Mouse (Mus musculus): ENCODE measurements around the gene Tango6. TPM values are rescaled to one million over a fixed set of nuclear protein-coding genes. Genes with fewer than 3 reads are reported as not detected.

Tango6 gene
- total RNA-seq (2021), result 1 to 10 TPM; 6.5 to 6.9 TPM
- long read RNA-seq, experiment 1, full-length matches to known transcripts, result 5 of 12 reads
- long read RNA-seq, experiment 1, partial matches to known transcripts, result 6 of 12 reads
- long read RNA-seq, experiment 1, other reads (novel, unspliced or antisense), result 1 of 12 reads
- long read RNA-seq, experiment 2, full-length matches to known transcripts, result 4 of 5 reads
- long read RNA-seq, experiment 2, partial matches to known transcripts, result 0 of 5 reads
- long read RNA-seq, experiment 2, other reads (novel, unspliced or antisense), result 1 of 5 reads

DNA sequence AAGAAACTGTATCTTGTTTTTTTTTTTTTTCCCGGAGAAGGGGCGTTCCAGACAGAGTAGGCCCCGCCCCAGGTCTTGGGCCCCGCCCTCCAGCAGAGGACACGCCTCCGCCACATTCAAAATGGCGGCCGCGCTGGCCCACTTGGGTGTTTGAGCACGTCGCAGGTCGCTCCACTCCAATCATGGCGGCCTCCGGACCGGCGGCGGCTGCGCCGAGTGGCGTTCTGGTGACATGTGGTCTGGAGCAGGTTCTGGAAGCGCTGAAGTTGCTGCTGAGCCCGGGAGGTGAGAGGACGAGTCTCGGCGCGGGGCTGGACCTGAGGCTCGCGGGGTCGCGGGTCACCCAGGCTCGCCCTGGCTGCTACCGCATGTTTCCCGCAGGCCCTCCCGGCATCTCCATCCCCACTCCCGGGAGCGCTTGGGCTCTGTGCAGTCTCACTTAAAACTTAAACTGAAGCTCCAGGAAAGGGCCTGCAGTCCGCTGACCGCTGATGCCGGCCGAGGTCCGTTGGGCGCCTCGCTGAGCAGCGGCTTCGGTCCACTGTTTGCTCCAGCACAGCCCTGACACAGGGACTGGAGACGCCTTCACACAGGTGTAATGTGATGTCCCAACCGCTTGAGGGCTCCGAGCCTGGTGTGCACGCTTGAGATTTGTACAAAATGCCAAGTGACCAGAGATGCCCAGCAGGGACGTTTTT lies at the start of gene Tango6:
Tango6 (plus strand) TSS at position 98 of the 698 bp plus-strand sequence.
- intact Hi-C loops (cut with DNase I), result no loop called here
- TF ChIP-seq CTCF (IDR thresholded peaks at IDR 0.05), result peak; percentile 79

DNA sequence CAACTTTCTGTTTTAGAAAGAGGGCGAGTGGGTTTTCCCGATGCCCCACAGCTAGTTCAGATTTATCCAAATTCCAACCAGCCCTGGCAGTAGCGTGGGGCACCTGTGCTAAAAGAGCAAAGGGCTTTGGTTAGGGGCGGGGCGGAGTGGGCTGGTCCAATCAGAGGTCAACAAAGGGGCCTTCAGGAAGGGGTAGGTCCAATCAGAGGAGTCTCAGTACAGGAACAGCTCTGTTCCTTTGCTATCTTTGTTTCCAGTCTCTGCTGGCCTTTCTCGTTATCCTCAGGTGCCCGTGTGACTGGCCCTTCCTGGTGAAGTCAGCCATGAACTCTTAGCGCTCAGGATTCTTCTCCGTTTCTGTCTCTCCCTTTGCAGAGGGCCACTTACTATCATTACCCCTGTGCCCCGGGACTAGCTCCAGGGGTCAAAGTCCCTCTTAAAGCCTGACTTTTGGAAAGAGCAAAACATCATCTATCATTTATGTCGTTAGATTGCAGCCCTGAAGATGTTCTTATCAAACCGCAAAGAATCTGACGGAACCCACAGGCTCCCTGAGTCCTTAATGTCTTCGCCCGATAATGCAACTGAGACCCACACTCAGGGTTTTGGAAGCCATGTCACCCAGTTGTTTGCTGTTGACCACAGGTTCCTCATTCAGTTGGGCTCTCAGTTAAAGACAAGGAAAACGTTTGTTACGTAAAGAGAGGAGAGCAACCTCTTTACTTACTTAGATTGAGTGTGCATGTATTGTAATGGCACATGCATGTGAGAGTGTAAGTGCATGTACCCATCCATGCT lies 49.3 kb upstream of the Tango6 start:
- no peak overlapping the region for H3K4me3 ChIP-seq
- H3K27ac ChIP-seq, result no peak overlapping the region
- intact Hi-C loops (cut with DNase I), result no loop called here
- no peak for DNase-seq (ENCODE audit: extremely low spot score in 1 of 2, low spot score in 2 of 2)
- TF ChIP-seq CTCF (IDR thresholded peaks at IDR 0.05), result no peak

More for the DNA sequence above, at the start of gene Tango6:
- Histone ChIP-seq H3K27ac (peak within 1 kb of the TSS; percentile 90), H3K4me3 (peak within 1 kb of the TSS; percentile 75)
- DNase-seq (ENCODE audit: extremely low spot score in 1 of 2, low spot score in 2 of 2), result peak; percentile 89 to 90

DNA sequence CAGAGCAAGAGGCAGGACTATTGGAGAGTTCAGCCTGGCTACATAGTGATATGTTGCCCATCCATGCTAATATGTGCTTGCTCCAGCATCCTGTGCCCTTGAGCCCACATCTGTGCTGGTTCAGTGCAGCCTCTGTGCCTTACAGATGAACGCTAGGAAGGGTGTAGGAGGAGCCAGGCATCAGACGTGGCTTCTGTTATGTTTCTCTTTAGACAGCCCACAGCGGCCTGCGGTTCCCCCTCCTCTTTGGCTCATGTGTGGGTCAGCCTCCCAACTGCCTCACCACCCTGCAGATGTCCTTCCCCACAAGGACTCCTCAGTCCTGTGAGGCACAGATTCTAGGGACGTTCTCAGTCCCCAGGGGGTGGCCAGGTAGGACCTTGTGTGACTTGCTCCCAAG lies 47.6 kb upstream of the Tango6 start:
- no peak overlapping the region for H3K4me3 ChIP-seq
- no peak for TF ChIP-seq CTCF (IDR thresholded peaks at IDR 0.05)
- no peak overlapping the region for H3K27ac ChIP-seq
- intact Hi-C loops (cut with DNase I), result no loop called here
- DNase-seq (ENCODE audit: extremely low spot score in 1 of 2, low spot score in 2 of 2), result no peak

DNA sequence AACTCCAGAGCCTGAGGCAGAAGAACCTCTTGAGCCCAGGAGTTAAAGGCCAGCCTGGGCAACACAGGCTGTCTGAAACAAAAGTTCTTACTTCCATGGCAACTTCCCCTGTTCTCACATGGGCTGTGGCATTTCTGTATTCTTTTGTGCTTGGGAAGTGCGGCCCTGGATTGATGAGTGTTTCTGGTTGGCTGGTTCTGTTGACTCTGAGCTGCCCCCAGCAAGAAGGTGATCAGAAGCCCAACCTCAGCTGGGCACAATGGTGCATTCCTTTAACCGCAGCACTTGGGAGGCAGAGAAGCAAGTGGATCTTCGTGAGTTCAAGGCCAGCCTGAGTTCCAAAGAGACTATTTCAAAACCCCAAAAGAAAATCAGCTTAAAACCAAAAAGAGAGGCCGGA lies 45.4 kb upstream of the Tango6 start:
- no peak for DNase-seq (ENCODE audit: extremely low spot score in 1 of 2, low spot score in 2 of 2)
- H3K4me3 ChIP-seq, result no peak overlapping the region
- TF ChIP-seq CTCF (IDR thresholded peaks at IDR 0.05), result no peak
- intact Hi-C loops (cut with DNase I), result no loop called here
- H3K27ac ChIP-seq, result no peak overlapping the region

DNA sequence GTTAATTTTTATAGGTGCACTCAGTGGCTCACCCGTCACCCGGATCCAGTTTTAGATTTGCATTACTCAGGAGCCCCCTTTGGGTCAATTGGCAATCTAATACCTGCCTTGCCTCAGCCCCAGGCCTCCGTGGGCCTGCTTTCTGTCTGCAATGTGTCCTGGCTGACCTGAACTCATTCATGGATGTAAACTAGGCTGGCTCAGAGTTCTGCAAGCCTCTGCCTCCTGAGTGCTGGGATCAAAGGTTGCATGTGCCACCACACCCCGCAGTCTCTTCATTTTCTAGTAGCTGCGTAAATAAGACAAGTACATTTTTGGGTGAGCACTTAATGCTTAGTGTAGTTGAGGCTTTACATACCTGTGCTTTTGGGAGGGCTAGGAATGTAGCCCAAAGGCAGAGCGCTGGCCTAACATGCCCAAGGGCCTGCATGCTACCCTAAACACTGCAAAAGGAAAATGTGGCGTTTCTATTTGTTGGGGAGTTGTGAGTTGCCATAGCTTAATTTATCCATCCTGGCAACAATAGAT lies 44.0 kb upstream of the Tango6 start:
- no peak overlapping the region for H3K27ac ChIP-seq
- DNase-seq (ENCODE audit: extremely low spot score in 1 of 2, low spot score in 2 of 2), result no peak
- TF ChIP-seq CTCF (IDR thresholded peaks at IDR 0.05), result no peak
- intact Hi-C loops (cut with DNase I), result no loop called here
- H3K4me3 ChIP-seq, result no peak overlapping the region

DNA sequence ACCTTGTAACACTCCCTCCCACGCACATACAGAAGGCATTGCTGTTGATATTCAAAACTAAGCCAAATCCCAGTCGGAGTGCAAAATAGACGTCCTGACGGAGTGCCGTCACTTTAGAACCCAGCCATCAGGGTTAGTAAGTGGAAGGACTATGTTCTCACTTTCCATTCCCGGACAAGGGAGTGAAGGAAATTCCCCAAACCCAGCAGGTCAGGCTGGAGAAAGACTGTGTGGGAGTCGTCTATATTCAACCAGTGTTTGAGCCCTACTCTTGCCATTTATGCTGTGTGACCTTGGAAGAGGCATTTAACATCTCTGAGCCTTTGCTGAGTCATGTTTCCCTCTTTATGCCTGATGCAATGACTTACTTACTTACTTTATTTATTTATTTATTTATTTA lies 42.7 kb upstream of the Tango6 start:
- TF ChIP-seq CTCF (IDR thresholded peaks at IDR 0.05), result no peak
- intact Hi-C loops (cut with DNase I), result loop anchor here (10.0 kb wide), 1 partner anchor 225 kb away; the partner anchor contains the start of gene Zfp90
- Histone ChIP-seq H3K27ac (no peak overlapping the region), H3K4me3 (no peak overlapping the region)
- no peak for DNase-seq (ENCODE audit: extremely low spot score in 1 of 2, low spot score in 2 of 2)

DNA sequence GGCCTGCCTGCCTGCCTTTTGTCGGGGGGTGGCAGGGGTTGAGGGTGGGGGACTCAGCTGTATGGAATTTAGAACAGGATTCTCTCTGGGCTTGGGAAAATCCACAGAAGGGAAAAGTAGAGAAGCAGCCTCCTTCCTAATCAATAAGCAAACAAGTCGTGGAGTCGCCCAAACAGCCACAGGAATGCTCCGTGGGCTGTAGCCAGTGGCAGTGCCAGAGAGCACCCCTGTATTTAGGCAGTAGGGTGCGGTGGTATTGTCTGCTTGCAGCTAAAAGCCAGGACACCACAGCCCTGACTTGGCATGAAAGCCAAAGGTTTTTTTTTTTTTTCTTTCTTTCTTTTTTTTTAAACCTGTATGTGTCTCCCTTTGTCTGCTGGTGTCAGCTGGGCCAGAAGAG lies 41.9 kb upstream of the Tango6 start:
- Histone ChIP-seq H3K4me3 (no peak overlapping the region), H3K27ac (no peak overlapping the region)
- intact Hi-C loops (cut with DNase I), result loop anchor here (10.0 kb wide), 1 partner anchor 226 kb away; the partner anchor contains the start of gene Zfp90
- no peak for TF ChIP-seq CTCF (IDR thresholded peaks at IDR 0.05)
- no peak for DNase-seq (ENCODE audit: extremely low spot score in 1 of 2, low spot score in 2 of 2)

DNA sequence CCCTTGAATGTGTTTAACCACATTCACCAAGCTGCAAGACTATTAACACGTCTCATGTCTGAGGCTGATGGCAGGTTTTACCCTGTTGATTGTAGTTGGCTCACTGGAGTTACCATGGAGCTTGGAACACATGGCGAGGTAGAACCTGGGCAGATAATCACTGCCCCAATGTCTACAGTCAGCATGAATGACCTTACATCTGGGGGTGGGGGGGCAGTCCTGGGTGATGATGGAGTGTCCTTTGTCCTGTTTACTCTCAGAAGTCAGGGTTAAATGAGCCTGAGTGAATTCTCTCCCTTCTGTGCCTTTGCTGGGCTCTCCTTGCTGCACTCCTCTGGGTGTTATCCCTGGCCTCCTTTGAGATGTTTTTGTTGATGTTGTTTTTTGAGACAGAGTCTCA lies 40.7 kb upstream of the Tango6 start:
- no peak for DNase-seq (ENCODE audit: extremely low spot score in 1 of 2, low spot score in 2 of 2)
- intact Hi-C loops (cut with DNase I), result loop anchor here (10.0 kb wide), 1 partner anchor 227 kb away; the partner anchor contains the start of gene Zfp90
- TF ChIP-seq CTCF (IDR thresholded peaks at IDR 0.05), result no peak
- Histone ChIP-seq H3K27ac (no peak overlapping the region), H3K4me3 (no peak overlapping the region)

DNA sequence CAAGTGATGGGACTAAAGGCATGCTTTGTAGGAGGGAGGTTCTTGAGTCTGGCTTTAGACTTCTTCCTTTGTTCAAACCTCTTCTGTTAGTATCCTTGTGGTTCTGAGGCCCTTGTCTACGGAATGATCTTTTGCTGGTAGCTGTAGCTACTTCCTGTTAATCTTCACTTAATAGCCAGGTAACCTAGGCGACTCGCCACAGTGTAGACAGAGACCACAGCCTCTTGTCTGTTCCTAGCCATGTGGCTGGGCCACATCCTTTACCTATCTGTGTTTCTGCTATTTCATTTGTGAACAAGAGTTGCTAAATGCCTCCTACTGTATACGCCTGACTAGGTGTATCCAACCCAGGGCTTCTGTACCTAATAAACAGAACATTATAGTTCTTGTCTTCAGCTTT lies 39.8 kb upstream of the Tango6 start:
- no peak overlapping the region for H3K27ac ChIP-seq
- intact Hi-C loops (cut with DNase I), result loop anchor here (10.0 kb wide), 1 partner anchor 228 kb away; the partner anchor contains the start of gene Zfp90
- TF ChIP-seq CTCF (IDR thresholded peaks at IDR 0.05), result no peak
- no peak for DNase-seq (ENCODE audit: extremely low spot score in 1 of 2, low spot score in 2 of 2)
- H3K4me3 ChIP-seq, result no peak overlapping the region

DNA sequence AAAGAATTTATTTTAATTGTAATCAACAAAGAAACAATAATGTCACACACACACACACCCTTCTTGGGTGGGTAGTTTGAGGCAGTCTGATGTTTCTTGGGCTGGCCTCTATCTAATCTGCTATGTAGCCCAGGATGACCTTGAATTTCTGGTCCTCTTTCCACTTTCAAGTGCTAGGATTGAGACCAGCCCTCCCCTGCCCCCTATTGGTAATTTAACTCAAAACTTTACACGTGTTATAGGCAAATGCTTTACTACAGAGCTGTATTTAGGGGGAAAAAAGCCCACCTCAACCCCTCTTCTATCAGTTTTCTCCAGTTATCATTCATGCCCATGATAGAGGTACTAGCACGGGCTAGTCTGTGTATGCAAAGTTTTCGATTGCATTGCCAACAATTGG lies 37.9 kb upstream of the Tango6 start:
- intact Hi-C loops (cut with DNase I), result loop anchor here (10.0 kb wide), 1 partner anchor 230 kb away; the partner anchor contains the start of gene Zfp90
- DNase-seq (ENCODE audit: extremely low spot score in 1 of 2, low spot score in 2 of 2), result no peak
- H3K4me3 ChIP-seq, result no peak overlapping the region
- no peak; the same call in 1 of the 2 replicates for TF ChIP-seq CTCF (IDR thresholded peaks at IDR 0.05)
- no peak overlapping the region for H3K27ac ChIP-seq

DNA sequence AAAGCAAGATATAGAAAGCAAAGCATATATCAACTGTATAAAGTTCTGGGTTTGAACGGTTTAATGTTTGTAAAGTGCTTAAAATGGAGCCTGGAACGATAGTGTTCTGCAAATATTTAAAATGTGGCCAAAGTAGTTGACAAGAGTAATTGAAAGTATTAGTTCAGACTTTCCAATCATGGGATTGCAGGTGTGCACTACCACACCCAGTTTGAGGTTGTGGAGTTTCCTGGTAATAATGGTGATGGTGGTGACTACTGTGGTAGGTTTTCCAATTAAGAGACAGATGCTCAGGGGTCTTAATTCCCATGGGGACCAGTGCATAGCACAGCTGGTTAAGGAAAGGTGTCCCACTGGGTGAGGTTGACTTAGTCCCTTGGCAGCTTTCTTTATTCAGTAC lies 36.7 kb upstream of the Tango6 start:
- no peak for TF ChIP-seq CTCF (IDR thresholded peaks at IDR 0.05)
- Histone ChIP-seq H3K4me3 (no peak overlapping the region), H3K27ac (no peak overlapping the region)
- DNase-seq (ENCODE audit: extremely low spot score in 1 of 2, low spot score in 2 of 2), result no peak
- intact Hi-C loops (cut with DNase I), result loop anchor here (2.0 to 10.0 kb wide), 2 partner anchors 85 to 231 kb away; partner anchors contain the start of gene Zfp90
